Mouse (Mus musculus) megakaryocyte, embryonic 14.5 days (primary cell): Measurements from ENCODE around the gene Lrrc3. TPM values are rescaled to one million over a fixed set of nuclear protein-coding genes. Genes with fewer than 3 reads are reported as not detected.

ENCODE experiments used
- H3K27me3 ChIP-seq: replicated peaks from 2 replicates; pipeline ENCODE3; 2012; ENCODE audit warnings: inconsistent platforms
- H3K36me3 ChIP-seq: replicated peaks from 2 replicates; pipeline ENCODE3; 2012; ENCODE audit warnings: low read length, inconsistent platforms, mixed read lengths
- H3K4me1 ChIP-seq: 2 replicates; pipeline ENCODE4 v1.6.1; 2012; ENCODE audit warnings: inconsistent platforms
- H3K4me3 ChIP-seq: replicated peaks from 2 replicates; pipeline ENCODE3; 2012; ENCODE audit warnings: moderate library complexity, mild to moderate bottlenecking, inconsistent platforms
- H3K9me3 ChIP-seq: 2 replicates; pipeline ENCODE4 v1.6.1; 2012; ENCODE audit warnings: inconsistent platforms
- FLI1 ChIP-seq: IDR thresholded peaks from 2 replicates; pipeline ENCODE4 v1.6.1; 2012; ENCODE audit warnings: low read length, inconsistent platforms, mixed read lengths
- GATA1 ChIP-seq: IDR thresholded peaks from 3 replicates; pipeline ENCODE4 v1.6.1; 2012; ENCODE audit warnings: mixed read lengths, low read length, inconsistent platforms, borderline replicate concordance
- polyA plus RNA-seq: library from polyadenylated mRNA; stranded (reverse); fragments of >175 nt; gene quantifications from 2 replicates; pipeline ENCODE4 v1.2.3, GENCODE M21; 2012; ENCODE audit warnings: low replicate concordance; ENCODE audit not compliant: insufficient read depth

Gene Lrrc3
- polyA plus RNA-seq, 1 experiment, result 0.03 TPM

DNA sequence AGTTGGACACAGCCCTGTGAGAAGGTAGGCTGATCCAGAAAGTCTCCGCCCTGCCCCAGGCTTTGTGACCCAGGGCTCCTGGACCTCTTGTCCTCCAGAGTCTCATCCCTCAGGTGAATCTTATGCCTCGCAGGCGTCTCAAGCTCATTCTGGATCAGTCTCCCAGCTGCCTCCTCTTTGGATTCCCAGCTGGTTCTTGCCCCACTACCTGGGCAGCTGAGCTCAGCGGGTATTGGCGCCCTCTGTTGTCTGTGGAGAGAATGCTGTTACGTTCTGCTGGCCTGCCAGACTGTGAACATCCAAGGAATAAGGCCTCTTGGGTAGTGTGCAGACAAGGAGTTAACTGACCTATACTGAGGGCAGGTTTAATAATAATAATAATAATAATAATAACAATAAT, 23.4 kb downstream of the Lrrc3 start:
- peaks cover 8% of the 10 kb centered on the region for H3K9me3 ChIP-seq
- no peak overlapping the region for H3K4me3 ChIP-seq
- H3K36me3 ChIP-seq, result no peaks in the 10 kb centered on the region
- no peak for TF ChIP-seq FLI1
- peaks cover 4% of the 10 kb centered on the region; the same call in 1 of the 2 replicates for H3K4me1 ChIP-seq
- peaks cover 29% of the 10 kb centered on the region for H3K27me3 ChIP-seq

DNA sequence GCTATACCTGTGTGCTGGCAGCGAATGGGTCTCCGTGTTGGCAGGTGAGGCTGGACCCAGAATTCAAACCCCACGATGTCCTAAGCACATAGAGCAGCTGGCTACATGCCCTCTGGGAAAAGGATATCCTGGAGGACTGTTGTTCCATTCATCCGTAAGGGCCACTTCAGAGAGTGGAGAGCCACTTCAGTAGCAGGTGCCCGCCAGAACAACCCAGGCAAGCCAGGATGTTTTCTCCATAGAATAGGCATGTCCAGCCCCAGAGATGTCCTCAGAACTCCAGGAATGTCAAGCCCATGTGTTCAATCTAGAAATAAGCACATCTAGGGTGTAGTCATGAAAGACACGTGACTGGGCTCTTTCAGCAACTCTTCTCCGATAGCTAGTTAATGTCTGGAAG, 32.7 kb downstream of the Lrrc3 start:
- peaks cover 18% of the 10 kb centered on the region for H3K27me3 ChIP-seq
- no peaks in the 10 kb centered on the region for H3K36me3 ChIP-seq
- no peak overlapping the region for H3K4me3 ChIP-seq
- no peak for TF ChIP-seq FLI1
- TF ChIP-seq GATA1, result no peak
- H3K4me1 ChIP-seq, result peaks cover 4% of the 10 kb centered on the region
- peaks cover 10% of the 10 kb centered on the region for H3K9me3 ChIP-seq

- Histone ChIP-seq H3K27me3 (peaks cover 29% of the 10 kb centered on the region), H3K4me1 (peaks cover 10% of the 10 kb centered on the region), H3K9me3 (peaks cover 10% of the 10 kb centered on the region), H3K4me3 (no peak overlapping the region), H3K36me3 (no peaks in the 10 kb centered on the region)
- no peak for TF ChIP-seq FLI1
- no peak for TF ChIP-seq GATA1
These were observed 34.8 kb downstream of the Lrrc3 start for GRCm38 (mm10) chr10:77867546-77867945.

GRCm38 (mm10) chr10:77864762-77865143, 37.6 kb downstream of the Lrrc3 start:
- H3K9me3 ChIP-seq, result no peaks in the 10 kb centered on the region
- TF ChIP-seq GATA1, result no peak
- TF ChIP-seq FLI1, result no peak

GRCm38 (mm10) chr10:77864067-77864761, 38.1 kb downstream of the Lrrc3 start:
- TF ChIP-seq FLI1, result no peak
- no peak for TF ChIP-seq GATA1
- H3K4me3 ChIP-seq, result peak overlapping the region; percentile 87
- H3K36me3 ChIP-seq, result no peaks in the 10 kb centered on the region
- peaks cover 10% of the 10 kb centered on the region for H3K4me1 ChIP-seq
- no peaks in the 10 kb centered on the region for H3K9me3 ChIP-seq
- peaks cover 36% of the 10 kb centered on the region for H3K27me3 ChIP-seq

More at GRCm38 (mm10) chr10:77864762-77865143, 37.6 kb downstream of the Lrrc3 start:
- H3K4me3 ChIP-seq, result peak overlapping the region; percentile 87
- peaks cover 39% of the 10 kb centered on the region for H3K27me3 ChIP-seq
- no peaks in the 10 kb centered on the region for H3K36me3 ChIP-seq
- peaks cover 10% of the 10 kb centered on the region for H3K4me1 ChIP-seq

- Histone ChIP-seq H3K27me3 (peaks cover 33% of the 10 kb centered on the region), H3K4me3 (no peak within 1 kb of the TSS), H3K9me3 (peaks cover 13% of the 10 kb centered on the region), H3K4me1 (peaks cover 10% of the 10 kb centered on the region), H3K36me3 (no peaks in the 10 kb centered on the region)
- TF ChIP-seq FLI1, result no peak
- no peak for TF ChIP-seq GATA1
These were observed 40.7 kb downstream of the Lrrc3 start, which contains the start of gene Gm3285 for GRCm38 (mm10) chr10:77861675-77862074. TSS of gene Gm3285 (plus strand) at chr10:77861975.

DNA sequence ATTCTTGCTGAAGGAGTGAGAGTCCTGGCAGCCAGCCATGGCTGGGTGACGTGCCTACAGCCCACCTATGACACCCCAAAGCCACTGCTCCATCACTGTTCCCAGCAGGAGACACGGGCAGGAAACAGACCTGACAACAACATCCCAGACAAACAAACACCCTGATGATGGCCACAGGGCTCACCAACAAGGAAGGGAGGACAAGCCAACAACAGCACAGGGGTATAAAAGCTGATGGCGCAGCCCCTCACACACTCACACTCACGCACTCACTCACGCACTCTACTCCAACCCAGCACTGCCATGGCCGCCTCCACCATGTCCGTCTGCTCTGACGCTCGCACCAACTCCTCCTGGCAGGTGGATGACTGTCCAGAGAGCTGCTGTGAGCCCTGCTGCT, 49.8 kb downstream of the Lrrc3 start, which contains the start of gene Gm10318:
Gene Gm10318 (plus strand): TSS at position 301 of the 400 bp plus-strand sequence.
- TF ChIP-seq FLI1, result no peak
- no peak for TF ChIP-seq GATA1
- peaks cover 24% of the 10 kb centered on the region for H3K9me3 ChIP-seq
- H3K36me3 ChIP-seq, result no peaks in the 10 kb centered on the region
- peaks cover 9% of the 10 kb centered on the region; the same call in 1 of the 2 replicates for H3K4me1 ChIP-seq
- no peak within 1 kb of the TSS for H3K4me3 ChIP-seq
- H3K27me3 ChIP-seq, result peaks cover 22% of the 10 kb centered on the region

Other genes starting within 250 kb of the Lrrc3 start
- gene Tspear, start 216.0 kb downstream of the Lrrc3 start, polyA plus RNA-seq, result 1.0 and 1.3 TPM in 2 replicates
- not detected in 2 replicates for gene Gm19402, start 211.8 kb downstream of the Lrrc3 start, polyA plus RNA-seq
- gene Gm9508, start 205.3 kb downstream of the Lrrc3 start, polyA plus RNA-seq, result not detected in 2 replicates
- gene Gm10272, start 195.9 kb downstream of the Lrrc3 start, polyA plus RNA-seq, result not detected in 2 replicates
- gene Gm10024, start 191.1 kb downstream of the Lrrc3 start, polyA plus RNA-seq, result not detected in 2 replicates
- gene Gm10142, start 186.7 kb downstream of the Lrrc3 start, polyA plus RNA-seq, result not detected in 2 replicates
- not detected in 2 replicates for gene Krtap12-1, start 181.9 kb downstream of the Lrrc3 start, polyA plus RNA-seq
- gene Gm10100, start 176.1 kb downstream of the Lrrc3 start, polyA plus RNA-seq, result not detected in 2 replicates
- not detected in 2 replicates for gene Gm18596, start 159.9 kb downstream of the Lrrc3 start, polyA plus RNA-seq
- not detected in 2 replicates for gene Gm9736, start 151.2 kb downstream of the Lrrc3 start, polyA plus RNA-seq
- gene Gm3233, start 142.9 kb downstream of the Lrrc3 start, polyA plus RNA-seq, result not detected in 2 replicates
- not detected in 2 replicates for gene Gm3238, start 131.2 kb downstream of the Lrrc3 start, polyA plus RNA-seq
- not detected in 2 replicates for gene Gm7138, start 125.6 kb downstream of the Lrrc3 start, polyA plus RNA-seq
- not detected in 2 replicates for gene Gm3250, start 120.0 kb downstream of the Lrrc3 start, polyA plus RNA-seq
- not detected in 2 replicates for gene Gm7137, start 114.3 kb downstream of the Lrrc3 start, polyA plus RNA-seq
- gene Gm9639, start 107.5 kb downstream of the Lrrc3 start, polyA plus RNA-seq, result not detected in 2 replicates
- gene Gm19668, start 103.4 kb downstream of the Lrrc3 start, polyA plus RNA-seq, result not detected in 2 replicates
- gene Gm9507, start 90.7 kb downstream of the Lrrc3 start, polyA plus RNA-seq, result not detected in 2 replicates
- not detected in 2 replicates for gene Gm2696, start 87.9 kb downstream of the Lrrc3 start, polyA plus RNA-seq
- not detected in 2 replicates for gene Krtap10-4, start 75.4 kb downstream of the Lrrc3 start, polyA plus RNA-seq
- not detected in 2 replicates for gene Krtap10-10, start 66.6 kb downstream of the Lrrc3 start, polyA plus RNA-seq
- not detected in 2 replicates for gene Gm36176, start 55.7 kb downstream of the Lrrc3 start, polyA plus RNA-seq
- not detected in 2 replicates for gene Gm10318, start 49.7 kb downstream of the Lrrc3 start, polyA plus RNA-seq
- not detected in 2 replicates for gene Gm3285, start 40.6 kb downstream of the Lrrc3 start, polyA plus RNA-seq
- 2.7 TPM in 1 of 2 replicates, not detected in the other for gene Trpm2, start 68.0 kb upstream of the Lrrc3 start, polyA plus RNA-seq
- 10.0 and 22.2 TPM in 2 replicates for gene 1810043G02Rik, start 76.0 kb upstream of the Lrrc3 start, polyA plus RNA-seq
- gene Pfkl, start 107.5 kb upstream of the Lrrc3 start, polyA plus RNA-seq, result 333 and 674 TPM in 2 replicates
- not detected in 2 replicates for gene Dnmt3l, start 139.4 kb upstream of the Lrrc3 start, polyA plus RNA-seq
- gene Aire, start 141.1 kb upstream of the Lrrc3 start, polyA plus RNA-seq, result not detected in 2 replicates
- 0.74 and 1.4 TPM in 2 replicates for gene Icosl, start 166.8 kb upstream of the Lrrc3 start, polyA plus RNA-seq